Mouse (Mus musculus) kidney, adult 2 months (tissue): ENCODE data around the gene Tlr3.

Source experiments
- CTCF ChIP-seq: fragments of 200-500 bp; conservative IDR thresholded peaks from 2 replicates; pipeline ENCODE4 v1.5.1; 2011; ENCODE audit warnings: low read depth, mild to moderate bottlenecking, control low read depth, low read length, moderate library complexity, mixed read lengths; ENCODE audit not compliant: insufficient read depth, insufficient read length
- POLR2A ChIP-seq: fragments of 200-500 bp; IDR thresholded peaks from one replicate; pipeline ENCODE4 v1.6.1; 2011; ENCODE audit warnings: low read depth, low read length, control low read depth

- no peak for TF ChIP-seq CTCF
- TF ChIP-seq POLR2A, result no peak
These were observed at the start of gene Tlr3 for GRCm38 (mm10) chr8:45410882-45411281.
